Mouse (Mus musculus) liver, embryonic 12.5 days (tissue): ENCODE results near the gene Aqp7. TPM values are rescaled to one million over a fixed set of nuclear protein-coding genes. Genes with fewer than 3 reads are reported as not detected.
A peak's percentile ranks its signal among the peaks of the same experiment; 100 is the strongest.

Experiments used
- ATAC-seq: fragments of 200-750 bp; cut with Nextera tagmentation; 2 replicates; pipeline ENCODE4 v1.8.0; 2017; ENCODE audit warnings: moderate number of reproducible peaks, mild to moderate bottlenecking, moderate library complexity
- H3K27ac ChIP-seq: fragments of 300-500 bp; sonication (generic); 2 replicates; pipeline ENCODE4 v1.5.1; 2016; ENCODE audit warnings: mild to moderate bottlenecking
- H3K27me3 ChIP-seq: fragments of 300-500 bp; sonication (generic); replicated peaks from 2 replicates; pipeline ENCODE4 v1.6.1; 2016; ENCODE audit warnings: mild to moderate bottlenecking, moderate library complexity
- H3K36me3 ChIP-seq: fragments of 300-500 bp; sonication (generic); 2 replicates; pipeline ENCODE4 v1.6.1; 2016; ENCODE audit warnings: mild to moderate bottlenecking, moderate library complexity
- H3K4me1 ChIP-seq: fragments of 300-500 bp; sonication (generic); 2 replicates; pipeline ENCODE4 v1.6.1; 2016
- H3K4me2 ChIP-seq: fragments of 300-500 bp; sonication (generic); 2 replicates; pipeline ENCODE4 v1.6.1; 2016; ENCODE audit warnings: mild to moderate bottlenecking, moderate library complexity
- H3K4me3 ChIP-seq: fragments of 300-500 bp; sonication (generic); 2 replicates; pipeline ENCODE4 v1.5.1; 2016; ENCODE audit warnings: mild to moderate bottlenecking, moderate library complexity
- H3K9ac ChIP-seq: fragments of 300-500 bp; sonication (generic); 2 replicates; pipeline ENCODE4 v1.6.1; 2016; ENCODE audit warnings: mild to moderate bottlenecking, moderate library complexity
- H3K9me3 ChIP-seq: fragments of 300-500 bp; sonication (generic); replicated peaks from 2 replicates; pipeline ENCODE4 v1.6.1; 2016; ENCODE audit warnings: mild to moderate bottlenecking, moderate library complexity
- WGBS: fragments of 180-500 bp; shearing (Covaris S2); methylation state at CpG from one replicate; pipeline ENCODE4 v1.1.7; 2016; ENCODE audit not compliant: insufficient replicate concordance; 5-methylcytosine and 5-hydroxymethylcytosine counted together
- polyA plus RNA-seq: library from polyadenylated mRNA; unstranded; fragments of >200 nt; fragmentation: Nextera tagmentation; extraction: Ambion mirVana; gene quantifications from 2 replicates; pipeline ENCODE4 v1.2.1, GENCODE M21; 2016

Gene Aqp7
- polyA plus RNA-seq, 1 experiment from 2014 or later, result 1.3 TPM

DNA sequence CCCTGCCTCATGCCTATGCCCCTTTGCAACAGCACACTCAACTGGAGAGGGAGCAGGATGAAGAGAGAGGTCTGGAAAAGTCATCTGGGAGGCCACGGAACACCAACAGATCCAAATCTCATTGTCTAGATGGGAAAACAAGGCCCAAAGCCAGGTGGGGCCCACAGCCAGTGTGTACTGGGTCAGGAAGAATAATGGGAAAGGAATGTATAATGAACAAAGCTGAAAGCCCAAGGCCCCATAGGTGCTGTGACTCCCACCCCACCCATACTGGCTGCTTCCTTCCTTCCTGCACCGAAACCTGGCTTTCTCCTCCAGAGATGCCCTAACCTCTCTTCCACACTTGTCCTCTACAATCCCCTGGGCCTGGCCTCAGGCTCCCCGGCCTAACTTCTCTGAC lies 16.7 kb downstream of the Aqp7 start:
- Histone ChIP-seq H3K27me3 (peaks cover 6% of the 10 kb centered on the region; the same call in 1 of the 2 replicates), H3K27ac (no peak overlapping the region), H3K9ac (no peak overlapping the region), H3K9me3 (no peaks in the 10 kb centered on the region), H3K36me3 (peaks cover 16% of the 10 kb centered on the region), H3K4me1 (peaks cover 20% of the 10 kb centered on the region), H3K4me3 (no peak overlapping the region), H3K4me2 (no peak overlapping the region)
- ATAC-seq, result no peak
- 80% methylated on average over 3 of the region's 3 CpGs for WGBS

DNA sequence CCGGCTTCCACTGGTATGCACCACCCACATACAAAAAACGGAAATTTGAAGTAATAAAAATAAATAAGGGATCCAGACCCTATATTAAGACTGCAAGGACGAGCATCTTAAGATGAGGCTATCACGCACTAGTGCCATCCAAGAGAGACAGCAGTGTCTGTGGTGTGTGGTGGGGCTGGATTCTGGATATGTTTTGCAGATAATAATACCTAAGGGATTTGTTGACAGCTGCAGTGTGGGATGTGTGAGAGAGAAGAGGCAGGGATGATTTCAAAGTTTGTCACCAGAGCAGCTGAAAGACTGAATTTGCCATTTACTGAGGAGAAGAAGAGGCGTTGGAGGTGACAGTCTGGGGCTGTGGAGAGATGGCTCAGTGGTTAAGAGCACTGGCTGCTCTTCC lies 18.6 kb downstream of the Aqp7 start:
- Histone ChIP-seq H3K4me2 (no peak overlapping the region), H3K9me3 (no peaks in the 10 kb centered on the region), H3K9ac (no peak overlapping the region), H3K27ac (no peak overlapping the region), H3K4me1 (peaks cover 32% of the 10 kb centered on the region), H3K4me3 (no peak overlapping the region), H3K27me3 (peaks cover 3% of the 10 kb centered on the region; the same call in 1 of the 2 replicates), H3K36me3 (peaks cover 26% of the 10 kb centered on the region)
- 81% methylated on average over 5 of the region's 5 CpGs for whole genome bisulfite sequencing
- ATAC-seq, result no peak

DNA sequence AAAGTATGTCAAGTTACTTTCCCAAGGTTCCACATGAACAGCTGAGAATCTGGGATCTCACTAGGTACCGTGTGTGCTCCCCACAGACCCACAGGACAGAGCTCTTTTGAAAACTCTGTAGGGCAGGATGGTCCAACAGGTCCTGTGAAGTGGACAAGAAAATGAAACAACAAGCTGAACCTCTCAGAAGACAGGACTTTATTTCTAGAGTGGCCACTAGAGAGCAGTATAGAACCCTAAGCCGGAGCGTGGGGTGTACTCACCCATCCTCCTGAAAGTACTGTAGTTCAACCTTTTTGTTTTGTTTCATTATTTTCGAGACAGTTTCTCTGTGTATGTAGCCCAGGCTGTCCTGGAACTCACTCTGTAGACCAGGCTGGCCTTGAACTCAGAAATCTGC lies 19.7 kb downstream of the Aqp7 start:
- H3K4me3 ChIP-seq, result no peak overlapping the region
- peaks cover 3% of the 10 kb centered on the region; the same call in 1 of the 2 replicates for H3K27me3 ChIP-seq
- no peak for ATAC-seq
- H3K4me1 ChIP-seq, result peaks cover 32% of the 10 kb centered on the region
- no peak overlapping the region for H3K9ac ChIP-seq
- peaks cover 37% of the 10 kb centered on the region for H3K36me3 ChIP-seq
- H3K4me2 ChIP-seq, result no peak overlapping the region
- H3K9me3 ChIP-seq, result no peaks in the 10 kb centered on the region
- 65% methylated on average over 4 of the region's 4 CpGs for WGBS
- H3K27ac ChIP-seq, result no peak overlapping the region

DNA sequence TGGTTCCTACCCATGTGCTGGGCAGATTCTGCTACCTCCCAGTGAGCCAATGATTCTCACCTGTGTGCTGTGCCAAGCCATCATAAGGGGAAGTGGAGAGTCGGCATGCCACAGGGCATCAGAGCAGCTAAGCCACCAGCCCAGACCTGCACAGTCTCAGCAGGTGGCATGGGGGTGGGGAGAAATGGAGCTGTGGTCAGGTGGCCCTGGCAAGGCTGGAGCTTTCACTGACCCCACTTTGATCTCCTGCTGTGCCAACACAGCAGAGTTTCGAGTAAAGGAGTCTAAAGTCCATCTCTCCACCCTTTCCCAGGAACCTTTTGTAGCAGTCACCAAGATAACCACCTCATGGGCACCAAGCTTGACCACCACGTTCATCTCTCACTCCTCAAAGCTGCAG lies 20.1 kb downstream of the Aqp7 start:
- H3K9me3 ChIP-seq, result no peaks in the 10 kb centered on the region
- no peak for ATAC-seq
- H3K27me3 ChIP-seq, result peaks cover 3% of the 10 kb centered on the region; the same call in 1 of the 2 replicates
- peaks cover 32% of the 10 kb centered on the region for H3K4me1 ChIP-seq
- peaks cover 41% of the 10 kb centered on the region for H3K36me3 ChIP-seq
- H3K27ac ChIP-seq, result no peak overlapping the region
- 75% methylated on average over 3 of the region's 3 CpGs for WGBS
- H3K9ac ChIP-seq, result no peak overlapping the region
- H3K4me2 ChIP-seq, result no peak overlapping the region
- H3K4me3 ChIP-seq, result no peak overlapping the region

DNA sequence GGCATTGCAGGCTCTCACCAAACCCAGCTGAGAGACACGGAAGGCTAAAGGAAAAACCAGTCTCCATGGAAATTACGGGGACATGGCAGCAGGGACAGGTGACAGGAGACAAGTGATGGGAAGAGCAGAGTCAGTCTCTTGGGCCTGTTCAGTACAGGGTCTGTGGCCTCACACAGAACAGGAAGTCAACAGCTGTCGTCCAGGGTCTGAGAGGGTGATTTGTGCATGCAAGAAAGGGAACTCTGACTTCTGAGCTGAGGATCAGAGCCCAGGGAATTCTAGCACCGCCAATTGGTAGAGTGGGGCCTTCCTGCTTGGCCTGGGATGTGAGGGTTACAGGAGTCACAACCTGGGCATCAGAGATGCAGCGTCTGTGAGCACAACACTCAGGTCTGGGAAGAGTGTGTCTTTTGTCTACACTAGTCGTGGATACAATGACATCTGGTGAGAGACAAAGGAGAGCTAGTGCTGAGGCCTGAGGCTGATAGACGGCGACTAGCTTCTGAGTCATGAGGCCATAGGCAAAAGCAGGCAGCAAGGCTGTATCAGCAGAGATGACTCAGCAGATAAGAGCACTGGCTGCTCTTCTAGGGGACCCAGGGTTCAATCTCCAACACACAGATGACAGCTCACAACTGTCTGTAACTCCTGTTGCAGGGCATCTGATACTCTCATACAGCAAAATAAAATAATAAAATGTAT lies 21.7 kb downstream of the Aqp7 start:
- H3K4me1 ChIP-seq, result peaks cover 32% of the 10 kb centered on the region
- H3K27ac ChIP-seq, result peak overlapping the region; percentile 67
- H3K27me3 ChIP-seq, result no peaks in the 10 kb centered on the region
- 33% methylated on average over 8 of the region's 8 CpGs for WGBS
- ATAC-seq, result peak; percentile 82
- peaks cover 57% of the 10 kb centered on the region for H3K36me3 ChIP-seq
- no peaks in the 10 kb centered on the region for H3K9me3 ChIP-seq
- H3K4me3 ChIP-seq, result no peak overlapping the region
- peak overlapping the region; percentile 25 for H3K4me2 ChIP-seq
- H3K9ac ChIP-seq, result peak overlapping the region; percentile 40; the same call in 1 of the 2 replicates

DNA sequence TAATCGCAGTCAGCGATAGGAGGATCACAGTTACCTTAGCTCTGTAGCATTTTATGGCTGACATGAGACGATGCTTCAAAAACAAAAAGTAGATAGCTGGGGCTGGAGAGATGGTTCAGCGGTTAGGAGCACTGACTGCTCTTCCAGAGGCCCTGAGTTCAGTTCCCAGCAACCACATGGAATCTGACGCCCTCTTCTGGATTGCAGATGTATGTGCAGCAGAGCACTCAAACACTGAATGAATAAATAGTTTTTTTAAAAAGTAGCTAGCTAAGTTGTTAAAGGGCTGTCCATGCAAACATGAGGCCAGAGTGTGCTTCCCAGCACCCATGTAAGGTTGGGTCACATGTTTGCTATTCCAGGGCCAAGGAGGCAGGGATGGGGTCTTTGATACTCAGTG lies 26.8 kb downstream of the Aqp7 start:
- WGBS, result 80% methylated on average over 5 of the region's 5 CpGs
- Histone ChIP-seq H3K27me3 (no peaks in the 10 kb centered on the region), H3K4me2 (no peak overlapping the region), H3K36me3 (peaks cover 86% of the 10 kb centered on the region), H3K4me3 (no peak overlapping the region), H3K4me1 (peaks cover 11% of the 10 kb centered on the region), H3K9me3 (no peaks in the 10 kb centered on the region), H3K27ac (no peak overlapping the region), H3K9ac (no peak overlapping the region)
- no peak for ATAC-seq

DNA sequence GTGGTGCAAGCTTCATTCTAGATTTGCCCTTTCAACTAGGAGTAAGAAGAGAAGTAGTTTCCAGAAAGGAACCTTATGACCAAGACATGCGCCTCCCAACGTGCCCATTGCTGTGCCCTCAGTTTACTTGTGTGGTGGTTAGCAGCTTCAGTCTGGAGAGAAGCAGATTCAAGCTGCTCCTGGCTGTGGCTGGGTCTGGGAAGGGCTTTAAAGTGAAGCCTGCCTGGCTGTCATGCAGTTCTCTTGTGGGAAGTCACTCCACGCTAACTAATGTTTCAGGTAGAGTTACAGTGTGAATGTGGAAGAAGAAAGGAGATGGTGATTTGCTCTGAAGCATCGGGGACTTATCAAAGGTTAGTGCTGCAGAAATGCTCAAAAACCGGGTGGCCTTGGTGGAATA lies 32.1 kb downstream of the Aqp7 start:
- H3K4me2 ChIP-seq, result no peak overlapping the region
- 88% methylated on average over 5 of the region's 5 CpGs for WGBS
- peaks cover 22% of the 10 kb centered on the region for H3K4me1 ChIP-seq
- no peak overlapping the region for H3K27ac ChIP-seq
- H3K9ac ChIP-seq, result no peak overlapping the region
- H3K27me3 ChIP-seq, result no peaks in the 10 kb centered on the region
- H3K36me3 ChIP-seq, result peaks cover 96% of the 10 kb centered on the region
- H3K9me3 ChIP-seq, result no peaks in the 10 kb centered on the region
- ATAC-seq, result no peak
- no peak overlapping the region for H3K4me3 ChIP-seq

DNA sequence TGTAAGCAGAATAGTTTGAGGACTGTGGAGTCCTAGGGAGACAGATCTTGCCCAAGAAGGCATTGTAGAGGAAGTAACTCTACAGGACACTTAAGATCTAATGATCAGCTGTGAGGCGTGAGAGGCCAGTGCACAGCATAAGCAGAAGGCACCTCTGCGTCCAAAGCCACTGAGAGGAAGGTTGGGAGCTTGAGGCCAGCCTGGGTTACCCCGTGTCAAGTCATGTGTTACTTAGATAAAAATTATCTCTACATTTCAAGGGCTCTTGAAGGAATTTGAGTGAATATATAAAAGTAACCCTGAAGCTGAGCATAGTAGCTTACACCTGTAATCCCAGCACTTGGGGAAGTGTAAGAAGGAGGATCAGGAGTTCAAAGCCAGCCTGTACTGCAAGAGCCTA lies 34.6 kb downstream of the Aqp7 start:
- H3K27ac ChIP-seq, result peak overlapping the region; percentile 49; the same call in 1 of the 2 replicates
- peak; percentile 90 for ATAC-seq
- H3K4me2 ChIP-seq, result peak overlapping the region; percentile 37

DNA sequence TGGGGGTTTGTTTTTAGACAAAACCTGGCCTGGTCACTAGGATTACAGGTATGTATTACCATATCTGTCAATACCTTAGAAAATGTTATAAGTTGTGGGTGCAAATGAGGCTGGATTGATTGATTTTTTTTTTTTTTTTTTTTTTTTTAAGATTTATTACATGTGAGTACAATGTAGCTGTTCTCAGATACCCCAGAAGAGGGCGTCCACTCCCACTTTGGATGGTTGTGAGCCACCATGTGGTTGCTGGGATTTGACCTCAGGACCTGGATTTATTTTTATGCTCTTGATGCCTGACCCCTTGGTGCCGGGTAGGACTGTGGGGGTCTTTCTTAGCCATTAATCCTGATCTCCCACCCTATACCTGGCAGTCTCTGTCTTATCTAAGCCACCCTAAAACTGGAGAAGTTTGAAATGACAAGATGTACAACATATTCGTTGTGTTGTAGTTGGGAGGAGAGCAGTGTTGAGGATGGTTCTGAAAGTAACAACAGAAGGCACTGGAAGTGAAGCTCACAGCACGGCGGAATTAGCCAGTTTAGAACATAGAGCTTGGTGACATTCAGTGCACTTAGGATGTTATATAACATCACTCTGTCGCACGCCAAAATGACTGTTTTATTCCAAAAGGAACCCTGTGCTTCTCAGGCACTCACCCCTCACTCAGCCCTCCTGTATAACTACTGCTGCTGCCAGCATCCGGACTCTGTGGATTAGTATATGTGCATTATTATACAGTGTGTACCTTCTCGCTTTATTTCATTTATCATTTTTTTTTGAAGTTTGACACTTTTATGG lies 46.9 kb downstream of the Aqp7 start:
- ATAC-seq, result no peak
- H3K27me3 ChIP-seq, result no peaks in the 10 kb centered on the region
- no peak overlapping the region for H3K4me3 ChIP-seq
- WGBS, result 85% methylated on average over 9 of the region's 9 CpGs
- H3K9ac ChIP-seq, result no peak overlapping the region
- peaks cover 25% of the 10 kb centered on the region for H3K4me1 ChIP-seq
- H3K9me3 ChIP-seq, result no peaks in the 10 kb centered on the region
- H3K4me2 ChIP-seq, result no peak overlapping the region
- no peak overlapping the region for H3K27ac ChIP-seq
- H3K36me3 ChIP-seq, result peaks cover 99% of the 10 kb centered on the region

More for the DNA sequence above, 34.6 kb downstream of the Aqp7 start:
- Histone ChIP-seq H3K36me3 (peaks cover 99% of the 10 kb centered on the region), H3K4me3 (no peak overlapping the region), H3K27me3 (no peaks in the 10 kb centered on the region), H3K9ac (no peak overlapping the region), H3K9me3 (no peaks in the 10 kb centered on the region), H3K4me1 (peaks cover 22% of the 10 kb centered on the region)
- 26% methylated on average over 3 of the region's 3 CpGs for WGBS

DNA sequence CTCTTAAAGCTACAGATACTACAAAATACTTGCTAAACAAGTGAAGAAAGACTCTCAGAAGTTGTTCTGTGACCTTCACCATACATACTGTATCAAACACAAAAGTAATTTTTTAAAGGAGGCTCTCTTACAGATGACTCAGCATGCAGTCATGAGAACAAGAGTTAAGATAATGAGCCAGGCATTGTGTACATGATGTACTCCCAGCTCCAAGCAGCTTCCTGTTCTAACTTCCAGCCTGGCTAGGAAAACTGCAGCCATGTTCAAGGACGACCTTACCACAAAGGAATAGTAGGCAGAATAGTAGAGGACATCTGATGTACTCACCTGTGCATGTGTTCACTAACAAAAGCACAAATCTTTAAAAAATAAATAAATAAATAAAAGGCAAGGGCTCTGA lies 47.7 kb downstream of the Aqp7 start:
- no peaks in the 10 kb centered on the region for H3K27me3 ChIP-seq
- no peak overlapping the region for H3K4me2 ChIP-seq
- no peak overlapping the region for H3K9ac ChIP-seq
- peaks cover 33% of the 10 kb centered on the region for H3K4me1 ChIP-seq
- H3K27ac ChIP-seq, result no peak overlapping the region
- 53% methylated on average over 1 of the region's 1 CpGs for WGBS
- no peak for ATAC-seq
- peaks cover 99% of the 10 kb centered on the region for H3K36me3 ChIP-seq
- H3K9me3 ChIP-seq, result no peaks in the 10 kb centered on the region
- H3K4me3 ChIP-seq, result no peak overlapping the region

DNA sequence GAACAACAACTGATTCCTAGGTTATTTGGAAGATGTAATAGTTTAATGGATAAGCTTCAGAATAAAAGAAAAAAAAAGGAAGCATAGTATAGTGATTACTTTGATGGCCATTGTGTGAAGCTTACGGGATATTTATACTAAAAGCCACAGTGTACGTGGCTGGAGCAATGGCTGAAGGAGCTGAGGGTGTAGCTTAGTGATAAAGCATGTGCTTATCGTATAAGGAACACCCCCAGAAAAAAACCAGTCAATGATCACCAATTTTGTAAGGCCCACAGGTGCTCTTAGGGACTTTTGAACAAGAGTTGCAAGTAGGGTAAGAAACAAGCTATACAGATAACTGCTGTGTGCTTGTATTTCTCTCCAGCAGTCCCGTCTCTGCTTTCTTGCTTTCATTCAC lies 50.0 kb downstream of the Aqp7 start:
- H3K4me3 ChIP-seq, result no peak overlapping the region
- H3K4me1 ChIP-seq, result peaks cover 34% of the 10 kb centered on the region
- H3K9ac ChIP-seq, result peak overlapping the region; percentile 6; the same call in 1 of the 2 replicates
- H3K27ac ChIP-seq, result peak overlapping the region; percentile 52
- peak overlapping the region; percentile 11; the same call in 1 of the 2 replicates for H3K4me2 ChIP-seq
- peak; percentile 75 for ATAC-seq
- peaks cover 99% of the 10 kb centered on the region for H3K36me3 ChIP-seq
- no peaks in the 10 kb centered on the region for H3K27me3 ChIP-seq
- H3K9me3 ChIP-seq, result no peaks in the 10 kb centered on the region
- WGBS, result 52% methylated on average over 4 of the region's 4 CpGs

DNA sequence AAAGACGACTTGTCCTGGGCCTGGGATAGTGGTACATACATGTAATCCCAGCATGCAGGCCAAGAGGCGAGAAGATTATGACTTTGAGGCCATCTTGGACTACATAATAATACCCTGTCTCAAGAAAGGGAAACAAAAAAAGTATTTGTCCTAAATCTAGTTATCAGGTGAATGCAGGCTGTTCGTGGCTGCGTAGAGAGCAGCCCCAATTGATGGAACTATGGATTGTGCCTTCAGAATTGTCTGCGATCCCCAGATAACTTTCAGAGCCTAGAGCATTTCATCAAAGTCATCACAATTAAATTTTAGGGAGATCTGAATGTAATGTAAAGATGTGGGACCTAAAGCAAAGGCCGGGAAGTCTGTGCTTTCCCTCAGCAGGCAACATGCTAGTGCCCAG lies 51.6 kb downstream of the Aqp7 start:
- peak; percentile 54; the same call in 1 of the 2 replicates for ATAC-seq
- Histone ChIP-seq H3K27ac (no peak overlapping the region; the same call in 1 of the 2 replicates), H3K4me2 (no peak overlapping the region), H3K4me3 (no peak overlapping the region), H3K36me3 (peaks cover 100% of the 10 kb centered on the region), H3K9me3 (no peaks in the 10 kb centered on the region), H3K4me1 (peaks cover 34% of the 10 kb centered on the region), H3K9ac (no peak overlapping the region), H3K27me3 (no peaks in the 10 kb centered on the region)
- 73% methylated on average over 6 of the region's 6 CpGs for WGBS
